Mouse (Mus musculus) WW6 (cell line): ENCODE data around the gene Hapln4.
A peak's percentile ranks its signal among the peaks of the same experiment; 100 is the strongest.

ENCODE experiments used
- DNase-seq: peaks from one replicate; pipeline ENCODE4 v3.0.0-alpha.2; 2013; ENCODE audit warnings: low read depth, low spot score

Hapln4 gene

DNA sequence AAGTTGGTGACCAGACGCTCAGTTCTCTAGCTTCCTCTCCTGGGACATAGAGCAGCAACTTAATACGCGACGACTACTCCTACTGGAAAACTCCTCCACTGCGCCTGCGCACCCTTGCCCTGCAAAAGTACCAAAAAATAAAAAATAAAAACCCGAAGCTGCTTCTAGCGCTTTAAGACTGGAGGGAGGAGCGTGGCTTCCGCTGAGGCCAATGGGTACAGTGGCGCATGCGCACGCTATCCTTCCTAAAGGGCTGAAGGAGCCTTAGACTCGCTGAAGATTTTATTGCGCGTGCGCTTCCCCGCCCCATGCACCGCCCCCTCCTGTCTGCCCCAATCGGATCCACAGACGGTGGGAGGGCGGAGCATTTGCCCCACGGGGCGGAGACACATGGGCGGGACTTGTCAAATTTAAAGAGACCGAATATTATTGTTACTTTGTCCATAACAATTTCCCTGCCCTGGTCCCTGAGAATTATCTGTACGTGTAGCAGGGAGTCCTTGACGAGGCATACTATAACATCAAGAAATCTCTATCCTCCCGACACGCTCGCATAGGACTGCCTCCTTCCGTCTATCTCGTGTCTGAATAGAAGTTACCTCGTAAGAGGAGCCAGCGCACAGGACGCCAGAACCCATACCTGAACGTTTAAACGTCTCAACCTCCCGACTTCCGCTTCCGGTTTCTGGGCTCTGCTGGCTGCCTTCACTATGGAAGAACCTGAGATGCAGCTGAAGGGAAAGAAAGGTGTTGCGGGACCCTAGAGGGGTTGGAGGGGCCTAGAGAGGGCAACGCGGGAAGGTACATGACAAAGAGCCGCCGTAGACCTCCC lies 56.0 kb downstream of the Hapln4 start, which contains the start of the genes Rfxank, Borcs8 and Mef2b:
Rfxank (minus strand) TSS at position 129 of the 832 bp plus-strand sequence.
Borcs8 (plus strand) TSS at position 474 of the 832 bp plus-strand sequence.
Mef2b (plus strand) TSS at position 686 of the 832 bp plus-strand sequence.
- DNase-seq: peak; percentile 97

DNA sequence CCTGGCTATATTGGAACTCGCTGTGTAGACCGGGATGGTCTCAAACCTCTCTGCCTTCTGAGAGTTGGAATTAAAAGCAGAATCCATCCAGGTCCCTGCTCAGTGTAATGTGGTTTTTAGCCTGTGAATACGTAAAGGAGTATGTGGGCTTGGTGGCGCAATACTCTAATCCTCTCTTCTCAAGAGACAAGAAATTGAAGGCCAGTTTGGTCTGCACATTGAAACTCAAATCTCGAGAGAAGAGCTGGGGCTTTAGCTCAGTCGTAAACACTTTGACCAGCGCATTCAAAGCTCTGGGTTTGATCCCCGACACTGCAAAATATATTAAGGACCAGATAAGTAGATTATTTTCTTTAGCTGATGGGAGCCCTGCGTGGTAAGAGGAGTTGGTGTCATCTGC lies 56.7 kb downstream of the Hapln4 start:
- DNase-seq: no peak
